Mouse (Mus musculus) hindbrain, postnatal 0 days (tissue): ENCODE data around the gene Cbx4. TPM values are rescaled to one million over a fixed set of nuclear protein-coding genes. Genes with fewer than 3 reads are reported as not detected.

Source experiments
- ATAC-seq: fragments of 200-750 bp; cut with Nextera tagmentation; 2 replicates; pipeline ENCODE4 v1.8.0; 2017; ENCODE audit warnings: mild to moderate bottlenecking, moderate TSS enrichment, moderate library complexity
- DNase-seq: peaks from one replicate; pipeline ENCODE4 v3.0.0-alpha.2; 2015; ENCODE audit warnings: low spot score
- H3K27ac ChIP-seq: fragments of 300-500 bp; sonication (generic); 2 replicates; pipeline ENCODE4 v1.5.1; 2014; ENCODE audit warnings: mild to moderate bottlenecking
- H3K27me3 ChIP-seq: fragments of 300-500 bp; sonication (generic); 2 replicates; pipeline ENCODE4 v1.6.1; 2014; ENCODE audit warnings: low read length, mixed read lengths; ENCODE audit not compliant: insufficient read depth
- H3K36me3 ChIP-seq: fragments of 300-500 bp; sonication (generic); 2 replicates; pipeline ENCODE4 v1.6.1; 2014; ENCODE audit warnings: low read length, mixed read lengths; ENCODE audit not compliant: insufficient read depth
- H3K4me1 ChIP-seq: fragments of 300-500 bp; sonication (generic); 2 replicates; pipeline ENCODE4 v1.6.1; 2014; ENCODE audit warnings: antibody characterized with exemption, low read length, mixed read lengths; ENCODE audit not compliant: insufficient read depth
- H3K4me2 ChIP-seq: fragments of 300-500 bp; sonication (generic); 2 replicates; pipeline ENCODE4 v1.6.1; 2014; ENCODE audit warnings: low read depth, mild to moderate bottlenecking, low read length, moderate library complexity, mixed read lengths
- H3K4me3 ChIP-seq: fragments of 300-500 bp; sonication (generic); 2 replicates; pipeline ENCODE4 v1.5.1; 2014; ENCODE audit warnings: low read length
- H3K9ac ChIP-seq: fragments of 300-500 bp; sonication (generic); replicated peaks from 2 replicates; pipeline ENCODE4 v1.6.1; 2014; ENCODE audit warnings: mild to moderate bottlenecking, low read length, moderate library complexity, mixed read lengths
- H3K9me3 ChIP-seq: fragments of 300-500 bp; sonication (generic); 2 replicates; pipeline ENCODE4 v1.6.1; 2016; ENCODE audit warnings: low read length, mixed read lengths
- CTCF ChIP-seq: IDR thresholded peaks from 2 replicates; pipeline ENCODE4 v1.5.1; 2016; ENCODE audit warnings: antibody characterized with exemption, control low read depth, low read depth
- WGBS: fragments of 180-500 bp; shearing (Covaris S2); extraction: QIAGEN DNeasy Blood & Tissue Kit; methylation state at CpG from one replicate; pipeline ENCODE4 v1.1.7; 2014; 5-methylcytosine and 5-hydroxymethylcytosine counted together
- polyA plus RNA-seq: library from polyadenylated mRNA; unstranded; fragments of >200 nt; fragmentation: Nextera tagmentation; extraction: Ambion mirVana; gene quantifications from 2 replicates; pipeline ENCODE4 v1.2.1, GENCODE M21; 2015
- total RNA-seq: library from RNA; depleted of rRNA; stranded (reverse); fragments of >200 nt; gene quantifications from 2 replicates; pipeline ENCODE4 v1.2.3, GENCODE M21; 2014

Cbx4 gene
- total and polyA plus RNA-seq, 2 experiments from 2014 or later: 23.7 to 33.6 TPM

- Histone ChIP-seq H3K27ac (peak overlapping the region; percentile 97), H3K27me3 (peaks cover 21% of the 10 kb centered on the region), H3K4me2 (peak overlapping the region; percentile 94), H3K4me1 (peaks cover 36% of the 10 kb centered on the region), H3K9ac (peak overlapping the region; percentile 86), H3K9me3 (no peaks in the 10 kb centered on the region), H3K36me3 (peaks cover 18% of the 10 kb centered on the region), H3K4me3 (peak overlapping the region; percentile 72)
- DNase-seq (peak; percentile 56), ATAC-seq (no peak)
- WGBS: 1% methylated on average over 17 of the region's 18 CpGs
- no peak for TF ChIP-seq CTCF
These were observed 1.4 kb downstream of the Cbx4 start for GRCm38 (mm10) chr11:119084446-119085278.

DNA sequence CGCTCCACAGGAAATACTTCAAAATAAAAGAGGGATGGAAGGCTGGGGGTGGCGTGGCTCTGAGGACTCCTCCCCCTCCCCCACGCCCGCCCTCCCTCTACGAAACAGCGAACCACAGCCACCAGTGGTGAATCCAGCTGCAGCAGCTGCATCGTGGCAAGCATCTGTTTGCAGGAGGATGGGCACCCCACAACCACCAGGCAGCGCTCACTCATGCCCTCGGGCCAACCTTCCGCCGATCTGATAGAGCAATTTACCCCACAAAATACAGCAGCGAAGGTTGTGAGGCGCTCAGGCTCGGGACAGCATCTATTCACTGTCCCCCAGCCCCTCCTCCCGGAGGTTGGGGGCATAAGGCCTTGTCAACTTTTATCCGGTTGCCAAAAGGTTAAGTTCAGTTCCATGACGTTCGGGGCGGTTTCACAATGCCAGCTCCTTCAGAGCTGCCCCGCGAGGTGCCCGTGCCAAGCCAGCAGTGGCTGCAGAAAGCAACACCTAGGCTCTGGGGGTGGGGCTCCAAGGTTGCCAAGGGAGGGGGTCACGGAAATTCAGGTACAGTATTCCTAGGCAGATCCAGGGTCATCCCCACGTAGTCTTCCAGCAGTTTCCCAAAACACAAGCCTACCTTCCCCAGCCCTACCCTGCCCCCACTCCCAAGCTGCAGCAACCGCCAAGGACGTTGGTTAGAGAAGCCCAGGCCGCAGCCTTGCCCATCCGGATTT lies 2.1 kb downstream of the Cbx4 start:
- H3K4me1 ChIP-seq: peaks cover 39% of the 10 kb centered on the region
- ATAC-seq: no peak
- peaks cover 14% of the 10 kb centered on the region for H3K27me3 ChIP-seq
- DNase-seq: peak; percentile 63
- H3K27ac ChIP-seq: peak overlapping the region; percentile 97
- peaks cover 18% of the 10 kb centered on the region for H3K36me3 ChIP-seq
- TF ChIP-seq CTCF: peak; percentile 39
- H3K4me3 ChIP-seq: peak overlapping the region; percentile 72
- peak overlapping the region; percentile 94 for H3K4me2 ChIP-seq
- WGBS: 5% methylated on average over 28 of the region's 28 CpGs
- peak overlapping the region; percentile 86 for H3K9ac ChIP-seq
- no peaks in the 10 kb centered on the region for H3K9me3 ChIP-seq

- DNase-seq (no peak), ATAC-seq (no peak)
- peaks cover 18% of the 10 kb centered on the region for H3K36me3 ChIP-seq
- peaks cover 39% of the 10 kb centered on the region for H3K4me1 ChIP-seq
- no peak overlapping the region for H3K27ac ChIP-seq
- 0 out of 2 replicates have a peak, but pooled peaks cover 6% of the 10 kb centered on the region for H3K27me3 ChIP-seq
- peak overlapping the region; percentile 72 for H3K4me3 ChIP-seq
- H3K4me2 ChIP-seq: peak overlapping the region; percentile 94
- WGBS: 25% methylated on average over 20 of the region's 20 CpGs
- no peak for TF ChIP-seq CTCF
- H3K9me3 ChIP-seq: no peaks in the 10 kb centered on the region
- peak overlapping the region; percentile 86; the same call in 1 of the 2 replicates for H3K9ac ChIP-seq
These were observed 3.1 kb downstream of the Cbx4 start for GRCm38 (mm10) chr11:119082638-119083599.

DNA sequence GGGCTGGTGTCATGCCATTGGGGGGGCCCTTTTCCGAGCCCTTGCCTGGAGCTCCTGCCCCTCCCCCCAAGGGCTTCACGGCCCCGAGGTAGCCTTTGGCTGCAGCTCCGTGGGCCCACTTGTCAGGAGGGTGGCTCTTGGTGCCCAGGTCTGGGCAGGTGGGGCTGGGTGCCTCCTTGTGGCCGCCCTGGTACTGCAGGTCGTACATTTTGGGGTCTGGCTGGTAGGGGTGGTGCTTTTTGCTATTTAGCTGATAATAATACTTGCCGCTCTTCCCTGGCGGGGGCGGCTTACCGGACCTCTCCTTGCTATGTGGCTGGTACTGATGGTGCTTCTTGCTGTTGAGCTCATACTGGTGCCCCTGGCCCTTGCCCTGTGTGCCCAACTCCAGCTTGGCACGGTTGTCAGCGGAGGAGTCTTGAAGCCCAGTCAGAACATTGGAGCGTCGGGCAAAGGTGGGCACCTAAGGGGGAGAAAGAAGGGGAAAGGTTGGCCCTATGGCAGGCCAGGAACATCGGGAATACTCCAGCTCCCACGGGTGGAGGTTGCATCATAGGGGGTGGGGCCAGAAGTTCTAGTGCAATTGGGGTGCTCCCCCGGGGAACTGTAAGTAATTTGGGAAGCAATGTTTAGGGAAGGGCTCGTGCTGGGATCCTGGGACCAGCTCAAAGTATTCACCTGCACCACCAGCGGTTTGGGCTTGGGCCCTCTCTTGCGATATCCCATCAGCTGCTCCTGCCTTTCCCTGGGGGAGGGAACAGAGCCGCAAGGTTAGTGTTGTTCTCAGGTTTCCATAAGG lies 4.0 kb downstream of the Cbx4 start:
- Histone ChIP-seq H3K4me2 (peak overlapping the region; percentile 94; the same call in 1 of the 2 replicates), H3K4me3 (no peak overlapping the region), H3K27ac (no peak overlapping the region), H3K27me3 (0 out of 2 replicates have a peak, but pooled peaks cover 3% of the 10 kb centered on the region), H3K4me1 (peaks cover 36% of the 10 kb centered on the region), H3K9me3 (no peaks in the 10 kb centered on the region), H3K36me3 (peaks cover 18% of the 10 kb centered on the region), H3K9ac (no peak overlapping the region; the same call in 1 of the 2 replicates)
- peak; percentile 79 for TF ChIP-seq CTCF
- DNase-seq: no peak
- no peak for ATAC-seq
- 39% methylated on average over 21 of the region's 21 CpGs for WGBS

GRCm38 (mm10) chr11:119081148-119081838 lies 4.7 kb downstream of the Cbx4 start:
- peak overlapping the region; percentile 24 for H3K4me2 ChIP-seq
- peaks cover 18% of the 10 kb centered on the region for H3K36me3 ChIP-seq
- TF ChIP-seq CTCF: no peak
- 0 out of 2 replicates have a peak, but pooled peaks cover 3% of the 10 kb centered on the region for H3K27me3 ChIP-seq
- no peaks in the 10 kb centered on the region for H3K9me3 ChIP-seq
- peaks cover 36% of the 10 kb centered on the region for H3K4me1 ChIP-seq
- 43% methylated on average over 47 of the region's 47 CpGs for WGBS
- ATAC-seq: no peak
- H3K27ac ChIP-seq: no peak overlapping the region
- no peak for DNase-seq
- H3K4me3 ChIP-seq: peak overlapping the region; percentile 13; the same call in 1 of the 2 replicates
- H3K9ac ChIP-seq: no peak overlapping the region; the same call in 1 of the 2 replicates
